10 mouse cellular contexts compared by ENCODE assay signal in genomic region chr9:84107045-84107813, GRCm38 (mm10).
DNase-seq lines count a peak whose midpoint lies in the region; ATAC-seq and TF ChIP-seq lines count a peak whose summit lies in the region.
"Had no signal": no experiment of that assay in that cellular context is flagged by ENCODE, and none has a peak within 500 bp of the region (broad histone marks: within the 10 kb centered on the region; RNA-seq: fewer than 3 reads in every experiment).

No protein-coding gene starts in this region.

- ATAC-seq in heart, embryonic 15.5 days (replicated peaks; ENCODE audit: insufficient number of reproducible peaks, insufficient read depth, low FRiP score, low read depth): no peak
- no peak for ATAC-seq in lung, postnatal 0 days
- no peak for ATAC-seq in intestine, embryonic 14.5 days (replicated peaks; ENCODE audit: low FRiP score, low TSS enrichment, low read depth)

- H3K9ac ChIP-seq in heart, embryonic 15.5 days: no peak overlapping the region
- H3K9ac ChIP-seq in lung, postnatal 0 days (replicated peaks; ENCODE audit: low read depth): 0 out of 2 replicates have a peak overlapping the region, but pooled peaks have one; percentile 8
- H3K9ac ChIP-seq in intestine, embryonic 14.5 days (ENCODE audit: low read length): 0 out of 2 replicates have a peak overlapping the region, but pooled peaks have one; percentile 13
- H3K9ac ChIP-seq: embryonic facial prominence, embryonic 15.5 days; heart, embryonic 12.5 days had no signal

- no peak for DNase-seq in heart, postnatal 4 days
- peak; percentile 29 for DNase-seq in lung, postnatal 0 days (ENCODE audit: low spot score)
- DNase-seq in lung, postnatal 36 days: no peak
- DNase-seq in intestine, embryonic 14.5 days (ENCODE audit: low spot score): peak; percentile 60
- DNase-seq in testis, postnatal 10 days (ENCODE audit: low spot score): peak; percentile 44
- DNase-seq in ovary, adult 18-20 months (ENCODE audit: low spot score): no peak

- TF ChIP-seq CTCF in lung, postnatal 0 days (IDR thresholded peaks at IDR 0.05): no peak

- H3K27ac ChIP-seq in heart, embryonic 15.5 days: 0 out of 2 replicates have a peak overlapping the region, but pooled peaks have one; percentile 12
- no peak overlapping the region for H3K27ac ChIP-seq in lung, postnatal 0 days (ENCODE audit: low read length)
- peak overlapping the region; percentile 43; the same call in 1 of the 2 replicates for H3K27ac ChIP-seq in intestine, embryonic 14.5 days (ENCODE audit: low read depth)
- H3K27ac ChIP-seq: embryonic facial prominence, embryonic 15.5 days; macrophage had no signal

- no peaks in the 10 kb centered on the region for H3K27me3 ChIP-seq in heart, embryonic 15.5 days
- no peaks in the 10 kb centered on the region for H3K27me3 ChIP-seq in lung, postnatal 0 days (replicated peaks; ENCODE audit: insufficient read depth, low read length)
- H3K27me3 ChIP-seq in intestine, embryonic 14.5 days (replicated peaks; ENCODE audit: control insufficient read depth, insufficient read depth, low read length): no peaks in the 10 kb centered on the region
- H3K27me3 ChIP-seq: embryonic facial prominence, embryonic 15.5 days; heart, embryonic 12.5 days had no signal

- H3K4me2 ChIP-seq in heart, embryonic 15.5 days: peak overlapping the region; percentile 5; the same call in 1 of the 2 replicates
- peak overlapping the region; percentile 45 for H3K4me2 ChIP-seq in lung, postnatal 0 days (replicated peaks; ENCODE audit: low read depth, low read length)
- peak overlapping the region; percentile 34 for H3K4me2 ChIP-seq in intestine, embryonic 14.5 days (ENCODE audit: low read length)
- H3K4me2 ChIP-seq: embryonic facial prominence, embryonic 15.5 days; heart, embryonic 12.5 days had no signal

- H3K4me3 ChIP-seq in heart, embryonic 15.5 days: no peak overlapping the region
- peak overlapping the region; percentile 8 for H3K4me3 ChIP-seq in lung, postnatal 0 days (ENCODE audit: low read depth, low read length)
- 0 out of 2 replicates have a peak overlapping the region, but pooled peaks have one; percentile 10 for H3K4me3 ChIP-seq in intestine, embryonic 14.5 days (ENCODE audit: low read depth, low read length)
- H3K4me3 ChIP-seq: embryonic facial prominence, embryonic 15.5 days; heart, embryonic 12.5 days had no signal

- TF ChIP-seq EP300 in lung, postnatal 0 days (IDR thresholded peaks at IDR 0.05): no peak

- H3K36me3 ChIP-seq in heart, embryonic 15.5 days: no peaks in the 10 kb centered on the region
- no peaks in the 10 kb centered on the region for H3K36me3 ChIP-seq in lung, postnatal 0 days (ENCODE audit: insufficient read depth, low read length)
- H3K36me3 ChIP-seq in intestine, embryonic 14.5 days (ENCODE audit: control insufficient read depth, insufficient read depth, low read length): no peaks in the 10 kb centered on the region
- H3K36me3 ChIP-seq: embryonic facial prominence, embryonic 15.5 days; heart, embryonic 12.5 days had no signal

- H3K9me3 ChIP-seq in heart, embryonic 15.5 days (replicated peaks): no peaks in the 10 kb centered on the region
- H3K9me3 ChIP-seq in lung, postnatal 0 days (ENCODE audit: low read length): no peaks in the 10 kb centered on the region
- no peaks in the 10 kb centered on the region for H3K9me3 ChIP-seq in intestine, embryonic 14.5 days (ENCODE audit: control insufficient read depth, low read length)
- H3K9me3 ChIP-seq: embryonic facial prominence, embryonic 15.5 days; heart, embryonic 12.5 days had no signal

- 71% methylated on average over 20 of the region's 20 CpGs for WGBS in heart, embryonic 15.5 days
- WGBS in lung, postnatal 0 days: 37% methylated on average over 20 of the region's 20 CpGs
- 38% methylated on average over 20 of the region's 20 CpGs for WGBS in intestine, embryonic 14.5 days

- peaks cover 10% of the 10 kb centered on the region for H3K4me1 ChIP-seq in heart, embryonic 15.5 days (replicated peaks)
- H3K4me1 ChIP-seq in lung, postnatal 0 days (ENCODE audit: insufficient read depth, low read depth, low read length): no peaks in the 10 kb centered on the region
- peaks cover 19% of the 10 kb centered on the region; the same call in 1 of the 2 replicates for H3K4me1 ChIP-seq in intestine, embryonic 14.5 days (replicated peaks; ENCODE audit: control insufficient read depth, insufficient read depth, low read length)

Comparison
In these comparisons a context has a peak if more than half of its experiments do, and no peak if none do; other contexts are left out.
1. DNase-seq: peak in lung, postnatal 0 days (single experiment), intestine, embryonic 14.5 days (single experiment) and testis, postnatal 10 days (single experiment); none in heart, postnatal 4 days (single experiment), lung, postnatal 36 days (single experiment) and ovary, adult 18-20 months (single experiment).
2. Peak in every context shown above with its lines, with median percentiles within 50 percentile points of each other: H3K4me2 ChIP-seq.